Mouse (Mus musculus): ENCODE measurements around the gene Rasl2-9.
"Not testable (repeated sequence)": the region's sequence is repeated elsewhere in the genome, so short reads cannot be mapped to it uniquely, and the experiment has no call there.

Gene Rasl2-9

GRCm38 (mm10) chr7:5081241-5081640 is 44.5 kb downstream of the Rasl2-9 start:
- DNase-seq (ENCODE audit: low read depth in 1 of 2, low spot score in 2 of 2): no peak

GRCm38 (mm10) chr7:5080815-5081214 is 44.9 kb downstream of the Rasl2-9 start:
- no peak for DNase-seq (ENCODE audit: low read depth in 1 of 2, low spot score in 2 of 2)

DNA sequence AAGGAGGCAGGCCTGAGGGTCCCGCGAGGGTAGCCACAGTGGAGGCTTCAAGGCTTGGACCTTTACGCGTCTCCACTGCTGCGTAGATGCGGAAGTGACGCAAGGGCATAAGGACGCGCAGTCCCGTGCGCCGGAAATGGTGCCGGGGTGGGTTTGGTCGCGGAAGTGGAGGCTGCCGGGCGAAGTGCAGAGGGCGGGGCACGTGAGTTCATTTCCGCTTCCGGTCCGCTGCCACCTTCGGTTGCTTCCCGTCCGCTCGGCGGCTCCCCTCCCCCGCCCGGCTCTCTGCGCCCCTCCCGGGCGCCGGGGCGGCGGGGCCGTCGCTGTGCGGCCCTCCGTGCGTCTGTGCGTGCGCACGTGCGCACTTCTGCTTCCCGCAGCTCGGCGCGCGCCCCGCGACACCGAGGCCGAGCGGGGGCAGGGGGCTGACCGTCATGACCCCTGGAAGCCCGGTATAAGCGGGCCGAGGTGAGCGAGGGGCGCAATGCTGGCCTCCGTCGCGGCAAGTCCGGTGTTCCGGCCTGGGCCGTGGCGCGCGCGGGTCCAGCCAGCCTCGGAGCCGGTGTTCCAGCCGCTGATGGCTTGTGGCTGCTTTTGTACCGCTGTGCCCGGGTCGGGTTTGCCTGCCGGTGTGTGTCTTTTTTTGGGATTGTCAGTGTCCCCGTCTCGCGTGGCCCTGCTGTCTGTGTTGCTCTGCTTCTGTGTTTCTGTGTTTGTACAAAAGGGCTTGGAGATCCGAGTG is 45.6 kb downstream of the Rasl2-9 start, which contains the start of gene Epn1:
Epn1 (plus strand) TSS at position 226 of the 742 bp plus-strand sequence.
- DNase-seq (ENCODE audit: low read depth in 1 of 2, low spot score in 2 of 2): peak; percentile 86 to 93

GRCm38 (mm10) chr7:5079365-5080009 is 46.3 kb downstream of the Rasl2-9 start:
- DNase-seq (ENCODE audit: low read depth in 1 of 2, low spot score in 2 of 2): not testable (repeated sequence)

GRCm38 (mm10) chr7:5076931-5077330 is 48.8 kb downstream of the Rasl2-9 start:
- no peak for DNase-seq (ENCODE audit: low read depth in 1 of 2, low spot score in 2 of 2)

- DNase-seq (ENCODE audit: low read depth in 1 of 2, low spot score in 2 of 2): no peak
Observed at GRCm38 (mm10) chr7:5074984-5075383, 50.8 kb downstream of the Rasl2-9 start.

Data from monocyte, adult 2 months (primary cell).